In the genomic region with DNA sequence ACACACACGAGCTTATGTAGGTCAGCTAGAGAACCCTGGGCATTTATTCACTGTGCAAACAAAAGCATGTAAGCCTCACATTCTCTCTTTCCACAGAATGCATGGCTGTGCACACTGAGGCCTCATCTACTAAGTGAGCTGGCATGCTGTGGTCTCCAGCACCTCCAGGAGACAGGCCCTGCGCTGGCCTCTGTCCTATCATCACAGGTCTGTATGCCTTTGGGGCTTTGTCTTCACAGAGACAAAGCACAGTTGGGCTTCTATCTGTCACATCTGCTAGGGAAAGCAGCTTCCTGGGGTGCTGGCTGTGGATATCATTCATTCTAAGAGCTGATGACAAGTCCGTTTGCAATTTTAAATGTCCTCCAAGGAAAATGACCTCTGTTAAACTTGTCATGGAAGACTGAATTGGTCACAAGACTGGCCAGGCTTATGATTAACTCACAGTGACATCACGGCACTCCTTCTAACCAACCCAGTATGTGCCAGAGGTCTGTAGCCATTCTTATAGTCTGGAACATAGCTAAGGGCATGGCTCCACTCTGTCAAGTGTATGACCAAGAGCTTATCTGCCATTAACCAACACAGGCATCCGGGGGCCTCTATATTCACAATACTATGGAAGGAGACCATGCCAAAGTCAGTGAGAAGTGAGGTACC, we compare ENCODE assay signal across 16 mouse cellular contexts. TPM values are rescaled to one million over a fixed set of nuclear protein-coding genes. Genes with fewer than 3 reads are reported as not detected.
A peak's percentile ranks its signal among the peaks of the same experiment; 100 is the strongest.
DNase-seq lines count a peak whose midpoint lies in the region; ATAC-seq and TF ChIP-seq lines count a peak whose summit lies in the region.
"Had no signal": no experiment of that assay in that cellular context is flagged by ENCODE, and none has a peak within 500 bp of the region (broad histone marks: within the 10 kb centered on the region; RNA-seq: fewer than 3 reads in every experiment).

No protein-coding gene starts in this region.

- no peak overlapping the region for H3K4me2 ChIP-seq in midbrain, embryonic 16.5 days (ENCODE audit: low read length)
- no peak overlapping the region for H3K4me2 ChIP-seq in midbrain, embryonic 11.5 days
- H3K4me2 ChIP-seq: lung, embryonic 14.5 days had no signal

- no peak for TF ChIP-seq POLR2A in kidney, adult 2 months (IDR thresholded peaks at IDR 0.05; ENCODE audit: low read depth, low read length)

- no peak for ATAC-seq in midbrain, embryonic 16.5 days
- ATAC-seq in midbrain, embryonic 11.5 days (ENCODE audit: low FRiP score), result no peak

- H3K4me1 ChIP-seq in midbrain, embryonic 16.5 days (ENCODE audit: control insufficient read depth, insufficient read depth, low read length), result no peaks in the 10 kb centered on the region
- no peaks in the 10 kb centered on the region for H3K4me1 ChIP-seq in midbrain, embryonic 11.5 days (ENCODE audit: control insufficient read depth, insufficient read depth, low read length)
- peaks cover 10% of the 10 kb centered on the region for H3K4me1 ChIP-seq in kidney, adult 2 months (ENCODE audit: control insufficient read depth, insufficient read depth, low read length)
- no peaks in the 10 kb centered on the region for H3K4me1 ChIP-seq in midbrain, embryonic 10.5 days

- H3K27ac ChIP-seq in midbrain, embryonic 16.5 days (ENCODE audit: low read length), result no peak overlapping the region
- no peak overlapping the region for H3K27ac ChIP-seq in midbrain, embryonic 11.5 days (ENCODE audit: low read depth, low read length)
- H3K27ac ChIP-seq in kidney, adult 2 months (ENCODE audit: insufficient read depth, low read depth, low read length), result peak overlapping the region; percentile 85
- H3K27ac ChIP-seq in midbrain, embryonic 10.5 days (replicated peaks), result no peak overlapping the region

- intact Hi-C loops in left cerebral cortex, postnatal 25 days (cut with DNase I), result no loop called here

- H3K27me3 ChIP-seq in midbrain, embryonic 16.5 days (ENCODE audit: control insufficient read depth, insufficient read depth, low read depth, low read length), result no peaks in the 10 kb centered on the region
- H3K27me3 ChIP-seq in midbrain, embryonic 11.5 days (ENCODE audit: control insufficient read depth, insufficient read depth, low read length), result no peaks in the 10 kb centered on the region
- no peaks in the 10 kb centered on the region for H3K27me3 ChIP-seq in kidney, adult 2 months (replicated peaks; ENCODE audit: control insufficient read depth, insufficient read depth, low read length)
- no peaks in the 10 kb centered on the region for H3K27me3 ChIP-seq in midbrain, embryonic 10.5 days (ENCODE audit: low read depth, poor library complexity, severe bottlenecking)

- no peak for TF ChIP-seq CTCF in kidney, adult 2 months (conservative IDR thresholded peaks at IDR 0.05; ENCODE audit: insufficient read depth, insufficient read length, low read depth, low read length)

- H3K36me3 ChIP-seq in midbrain, embryonic 16.5 days (ENCODE audit: control insufficient read depth, insufficient read depth, low read length), result no peaks in the 10 kb centered on the region
- no peaks in the 10 kb centered on the region for H3K36me3 ChIP-seq in midbrain, embryonic 11.5 days (ENCODE audit: control insufficient read depth, insufficient read depth, low read length)
- peaks cover 11% of the 10 kb centered on the region for H3K36me3 ChIP-seq in kidney, adult 2 months (ENCODE audit: control insufficient read depth, insufficient read depth, low read length)
- H3K36me3 ChIP-seq in midbrain, embryonic 10.5 days, result no peaks in the 10 kb centered on the region

- no peak for DNase-seq in midbrain, embryonic 11.5 days (ENCODE audit: low spot score, missing footprints)
- peak; percentile 89 for DNase-seq in kidney, adult 2 months
- DNase-seq in kidney, postnatal 4 days, result peak; percentile 39 to 56
- DNase-seq in yolk sac, embryonic 10.5 days (ENCODE audit: low spot score), result peak; percentile 63
- no peak for DNase-seq in midbrain, embryonic 10.5 days (ENCODE audit: low spot score)
- DNase-seq in left cerebral cortex, postnatal 25 days (ENCODE audit: low spot score in 2 of 2), result no peak
- no peak for DNase-seq in spleen, postnatal 4 days (ENCODE audit: low spot score in 2 of 2)
- DNase-seq: cerebellum, adult 11-12 months; heart, postnatal 36 days; lung, embryonic 14.5 days had no signal

- H3K4me3 ChIP-seq in midbrain, embryonic 16.5 days (ENCODE audit: low read depth, low read length), result no peak overlapping the region
- H3K4me3 ChIP-seq in midbrain, embryonic 11.5 days (ENCODE audit: low read depth, low read length), result no peak overlapping the region
- H3K4me3 ChIP-seq in kidney, adult 2 months (ENCODE audit: insufficient read depth, low read depth, low read length), result no peak overlapping the region
- no peak overlapping the region for H3K4me3 ChIP-seq in midbrain, embryonic 10.5 days

- 0 out of 2 replicates have a peak overlapping the region, but pooled peaks have one; percentile 35 for H3K9ac ChIP-seq in midbrain, embryonic 16.5 days (ENCODE audit: low read depth, low read length)
- no peak overlapping the region for H3K9ac ChIP-seq in midbrain, embryonic 11.5 days (ENCODE audit: low read length)
- H3K9ac ChIP-seq: lung, embryonic 14.5 days had no signal

- H3K9me3 ChIP-seq in midbrain, embryonic 16.5 days (replicated peaks; ENCODE audit: control insufficient read depth, low read length, poor library complexity, severe bottlenecking), result no peaks in the 10 kb centered on the region
- H3K9me3 ChIP-seq in midbrain, embryonic 11.5 days (ENCODE audit: control insufficient read depth, low read length), result 0 out of 2 replicates have a peak, but pooled peaks cover 3% of the 10 kb centered on the region
- no peaks in the 10 kb centered on the region; the same call in 1 of the 2 replicates for H3K9me3 ChIP-seq in midbrain, embryonic 10.5 days (replicated peaks)

- 67% methylated on average over 5 of the region's 5 CpGs for WGBS in midbrain, embryonic 16.5 days
- 77% methylated on average over 5 of the region's 5 CpGs for WGBS in midbrain, embryonic 11.5 days
- 36% methylated on average over 5 of the region's 5 CpGs for WGBS in kidney, adult 2 months
- WGBS in midbrain, embryonic 10.5 days, result 83% methylated on average over 5 of the region's 5 CpGs

RNA-seq across cellular contexts. Expression of gene Svopl, which starts 25.5 kb away (rescaled TPM):
- polyA plus RNA-seq in midbrain, embryonic 16.5 days (2015; fragmentation: Nextera tagmentation; extraction: Ambion mirVana), result 0.85 and 0.88 TPM in 2 replicates
- polyA plus RNA-seq in midbrain, embryonic 11.5 days (2014; fragmentation: Nextera tagmentation; extraction: Ambion mirVana), result 0.52 and 1.4 TPM in 2 replicates
- polyA plus RNA-seq in kidney, adult 2 months (2012; rRNA removed), result 13.5 and 14.3 TPM in 2 replicates
- polyA plus RNA-seq in midbrain, embryonic 10.5 days (2016; fragmentation: Nextera tagmentation; extraction: Ambion mirVana), result 0.91 and 1.3 TPM in 2 replicates
- total RNA-seq in left cerebral cortex, postnatal 25 days (2021), result under 1 TPM; 0.16 to 0.18 TPM
- total RNA-seq: granulocyte monocyte progenitor cell, adult 5-6 weeks had no signal

RNA-seq across cellular contexts. Expression of gene Tmem213, which starts 36.8 kb away (rescaled TPM):
- polyA plus RNA-seq in midbrain, embryonic 16.5 days (2015; fragmentation: Nextera tagmentation; extraction: Ambion mirVana), result not detected in 2 replicates
- polyA plus RNA-seq in midbrain, embryonic 11.5 days (2014; fragmentation: Nextera tagmentation; extraction: Ambion mirVana), result not detected in 2 replicates
- 240 and 279 TPM in 2 replicates for polyA plus RNA-seq in kidney, adult 2 months (2012; rRNA removed)
- polyA plus RNA-seq in midbrain, embryonic 10.5 days (2016; fragmentation: Nextera tagmentation; extraction: Ambion mirVana), result not detected in 2 replicates
- total RNA-seq in left cerebral cortex, postnatal 25 days (2021), result not detected
- total RNA-seq: granulocyte monocyte progenitor cell, adult 5-6 weeks; heart, postnatal 36 days; layer of hippocampus, adult 18-20 months; left cerebral cortex, postnatal 14 days had no signal
- polyA plus RNA-seq: frontal cortex, adult 2 months; small intestine, adult 2 months had no signal

RNA-seq across cellular contexts. Expression of gene Atp6v0a4, which starts 52.1 kb away (rescaled TPM):
- polyA plus RNA-seq in midbrain, embryonic 16.5 days (2015; fragmentation: Nextera tagmentation; extraction: Ambion mirVana), result 0.14 TPM in 1 of 2 replicates, not detected in the other
- not detected in 2 replicates for polyA plus RNA-seq in midbrain, embryonic 11.5 days (2014; fragmentation: Nextera tagmentation; extraction: Ambion mirVana)
- 259 and 302 TPM in 2 replicates for polyA plus RNA-seq in kidney, adult 2 months (2012; rRNA removed)
- not detected in 2 replicates for polyA plus RNA-seq in midbrain, embryonic 10.5 days (2016; fragmentation: Nextera tagmentation; extraction: Ambion mirVana)
- total RNA-seq in left cerebral cortex, postnatal 25 days (2021), result 1 to 10 TPM; 1.9 to 3.1 TPM
- total RNA-seq: granulocyte monocyte progenitor cell, adult 5-6 weeks had no signal
- polyA plus RNA-seq: small intestine, adult 2 months had no signal

Comparison
In these comparisons a context has a peak if more than half of its experiments do, and no peak if none do; other contexts are left out.
1. DNase-seq: peak in kidney, adult 2 months (single experiment), kidney, postnatal 4 days (2 of 2) and yolk sac, embryonic 10.5 days (single experiment); none in midbrain, embryonic 11.5 days (single experiment), midbrain, embryonic 10.5 days (single experiment), left cerebral cortex, postnatal 25 days (0 of 2) and spleen, postnatal 4 days (0 of 2).
2. RNA of gene Tmem213, which starts 36.8 kb away (polyA plus RNA-seq): 240 to 279 TPM in kidney, adult 2 months; not detected in midbrain, embryonic 16.5 days, not detected in midbrain, embryonic 11.5 days and not detected in midbrain, embryonic 10.5 days; every median in the first group is over 100 times any median in the second.
3. RNA of gene Atp6v0a4, which starts 52.1 kb away (polyA plus RNA-seq): 259 to 302 TPM in kidney, adult 2 months; 0.14 TPM in midbrain, embryonic 16.5 days, not detected in midbrain, embryonic 10.5 days and not detected in midbrain, embryonic 11.5 days; every median in the first group is over 100 times any median in the second.